In genomic region chr5:30650756-30651155, GRCm38 (mm10) we compare ENCODE assay signal across 11 mouse cellular contexts. TPM values are rescaled to one million over a fixed set of nuclear protein-coding genes. Genes with fewer than 3 reads are reported as not detected.
DNase-seq lines count a peak whose midpoint lies in the region; ATAC-seq and TF ChIP-seq lines count a peak whose summit lies in the region.
"Had no signal": no experiment of that assay in that cellular context is flagged by ENCODE, and none has a peak within 500 bp of the region (broad histone marks: within the 10 kb centered on the region; RNA-seq: fewer than 3 reads in every experiment).

No protein-coding gene starts in this region.

- H3K27ac ChIP-seq in liver, embryonic 15.5 days (replicated peaks): no peak overlapping the region
- 0 out of 2 replicates have a peak overlapping the region, but pooled peaks have one; percentile 35 for H3K27ac ChIP-seq in stomach, postnatal 0 days (replicated peaks)
- H3K27ac ChIP-seq in thymus, adult 2 months (ENCODE audit: control insufficient read depth, insufficient read depth, low read length): no peak overlapping the region

- no peak for TF ChIP-seq EP300 in stomach, postnatal 0 days (optimal IDR thresholded peaks at IDR 0.05)

- 39% methylated on average over 3 of the region's 3 CpGs for WGBS in liver, embryonic 15.5 days (ENCODE audit: insufficient replicate concordance)
- 82% methylated on average over 3 of the region's 3 CpGs for WGBS in stomach, postnatal 0 days
- 70% methylated on average over 3 of the region's 3 CpGs for WGBS in thymus, adult 2 months

- no peak overlapping the region for H3K9ac ChIP-seq in liver, embryonic 15.5 days
- no peak overlapping the region for H3K9ac ChIP-seq in stomach, postnatal 0 days (ENCODE audit: low read length)

- no peak overlapping the region for H3K4me3 ChIP-seq in liver, embryonic 15.5 days (replicated peaks)
- no peak overlapping the region for H3K4me3 ChIP-seq in stomach, postnatal 0 days (ENCODE audit: low read depth, low read length)
- no peak overlapping the region for H3K4me3 ChIP-seq in thymus, adult 2 months (ENCODE audit: control insufficient read depth, insufficient read depth, low read length)

- H3K4me1 ChIP-seq in liver, embryonic 15.5 days (replicated peaks): peaks cover 27% of the 10 kb centered on the region
- no peaks in the 10 kb centered on the region; the same call in 1 of the 2 replicates for H3K4me1 ChIP-seq in stomach, postnatal 0 days (replicated peaks; ENCODE audit: control insufficient read depth, insufficient read depth)
- H3K4me1 ChIP-seq in thymus, adult 2 months (replicated peaks; ENCODE audit: control insufficient read depth, insufficient read depth, low read length): peaks cover 12% of the 10 kb centered on the region

- no peak for TF ChIP-seq CTCF in stomach, postnatal 0 days (IDR thresholded peaks at IDR 0.05; ENCODE audit: low read depth)
- no peak for TF ChIP-seq CTCF in thymus, adult 2 months (IDR thresholded peaks at IDR 0.05; ENCODE audit: borderline replicate concordance, control insufficient read depth, extremely low read depth, insufficient read depth, low read length, poor library complexity)

- no peak for TF ChIP-seq POLR2A in thymus, adult 2 months (IDR thresholded peaks at IDR 0.05; ENCODE audit: control insufficient read depth, extremely low read depth, insufficient read depth, low read length, poor library complexity)

- H3K27me3 ChIP-seq in liver, embryonic 15.5 days: no peaks in the 10 kb centered on the region
- H3K27me3 ChIP-seq in stomach, postnatal 0 days (ENCODE audit: control insufficient read depth, insufficient read depth, low read length): no peaks in the 10 kb centered on the region
- H3K27me3 ChIP-seq in thymus, adult 2 months (ENCODE audit: control insufficient read depth, insufficient read depth, low read length): no peaks in the 10 kb centered on the region

- no peak overlapping the region for H3K4me2 ChIP-seq in liver, embryonic 15.5 days
- H3K4me2 ChIP-seq in stomach, postnatal 0 days (replicated peaks; ENCODE audit: low read depth): no peak overlapping the region

- no peaks in the 10 kb centered on the region for H3K9me3 ChIP-seq in liver, embryonic 15.5 days (replicated peaks)
- no peaks in the 10 kb centered on the region for H3K9me3 ChIP-seq in stomach, postnatal 0 days (ENCODE audit: control insufficient read depth, low read length)

- DNase-seq in gastrocnemius, postnatal 14 days: peak; percentile 24
- DNase-seq in gastrocnemius, postnatal 10 days: no peak
- peak; percentile 28 to 32 for DNase-seq in spleen, postnatal 36 days (ENCODE audit: low spot score in 2 of 2)
- no peak for DNase-seq in spleen, postnatal 14 days (ENCODE audit: low spot score in 2 of 2)
- DNase-seq in stomach, postnatal 0 days (ENCODE audit: low spot score): no peak
- DNase-seq in spleen, adult 18-20 months: no peak
- no peak for DNase-seq in thymus, adult 2 months

- 0 out of 2 replicates have a peak, but pooled peaks have one; percentile 16 for ATAC-seq in liver, embryonic 15.5 days (ENCODE audit: insufficient read depth)
- ATAC-seq in stomach, postnatal 0 days (ENCODE audit: low FRiP score, low TSS enrichment): no peak
- ATAC-seq: activated CD4-positive, CD25-positive, alpha-beta regulatory T cell, adult 4 months; CD4-positive, CD25-positive, alpha-beta regulatory T cell, adult 4 months; inflammation-experienced regulatory T-cells, adult 6 months had no signal

- intact Hi-C loops in gastrocnemius, postnatal 14 days (cut with DNase I; ENCODE audit: low total_unique reads): no loop called here

- H3K36me3 ChIP-seq in liver, embryonic 15.5 days (replicated peaks): peaks cover 12% of the 10 kb centered on the region; the same call in 1 of the 2 replicates
- H3K36me3 ChIP-seq in stomach, postnatal 0 days (ENCODE audit: control insufficient read depth, insufficient read depth, low read length): 0 out of 2 replicates have a peak, but pooled peaks cover 9% of the 10 kb centered on the region
- no peaks in the 10 kb centered on the region for H3K36me3 ChIP-seq in thymus, adult 2 months (ENCODE audit: control insufficient read depth, insufficient read depth, low read length)

RNA-seq across cellular contexts. Expression of gene Slc35f6, which starts 3.0 kb away (rescaled TPM):
- 10 to 100 TPM; 11.8 to 13.8 TPM for total RNA-seq in gastrocnemius, postnatal 14 days (2021)
- total RNA-seq in gastrocnemius, postnatal 10 days (2021): 10 to 100 TPM; 13.3 to 15.4 TPM
- polyA plus RNA-seq in liver, embryonic 15.5 days (2015; fragmentation: Nextera tagmentation; extraction: Ambion mirVana): 10.7 and 11.6 TPM in 2 replicates
- 30.6 and 35.6 TPM in 2 replicates for polyA plus RNA-seq in stomach, postnatal 0 days (2015; fragmentation: Nextera tagmentation; extraction: Ambion mirVana)
- polyA plus RNA-seq in thymus, adult 2 months (2012; rRNA removed): 71.8 and 88.0 TPM in 2 replicates

RNA-seq across cellular contexts. Expression of gene Cenpa, which starts 15.8 kb away (rescaled TPM):
- total RNA-seq in gastrocnemius, postnatal 14 days (2021): 10 to 100 TPM in 1 of 2 experiments, 1 to 10 TPM in 1; 7.0 to 10.2 TPM
- total RNA-seq in gastrocnemius, postnatal 10 days (2021): 10 to 100 TPM; 16.7 to 17.2 TPM
- 180 and 194 TPM in 2 replicates for polyA plus RNA-seq in liver, embryonic 15.5 days (2015; fragmentation: Nextera tagmentation; extraction: Ambion mirVana)
- polyA plus RNA-seq in stomach, postnatal 0 days (2015; fragmentation: Nextera tagmentation; extraction: Ambion mirVana): 58.1 and 79.9 TPM in 2 replicates
- 161 and 208 TPM in 2 replicates for polyA plus RNA-seq in thymus, adult 2 months (2012; rRNA removed)

Comparison
In these comparisons a context has a peak if more than half of its experiments do, and no peak if none do; other contexts are left out.
1. DNase-seq: peak in gastrocnemius, postnatal 14 days (single experiment) and spleen, postnatal 36 days (2 of 2); none in gastrocnemius, postnatal 10 days (single experiment), spleen, postnatal 14 days (0 of 2), stomach, postnatal 0 days (single experiment), spleen, adult 18-20 months (0 of 2) and thymus, adult 2 months (single experiment).